Mouse (Mus musculus) heart, embryonic 14.5 days (tissue): ENCODE measurements around the gene Asb6. TPM values are rescaled to one million over a fixed set of nuclear protein-coding genes. Genes with fewer than 3 reads are reported as not detected.

ENCODE experiments used
- polyA plus RNA-seq: library from polyadenylated mRNA; unstranded; fragments of >200 nt; fragmentation: Nextera tagmentation; extraction: Ambion mirVana; gene quantifications from 2 replicates; pipeline ENCODE4 v1.2.1, GENCODE M21; 2014

Asb6 gene
- polyA plus RNA-seq, 1 experiment from 2014 or later, result 16.7 TPM

Other genes starting within 250 kb of the Asb6 start
- 3.2 and 3.8 TPM in 2 replicates for gene Cstad, start 235.3 kb downstream of the Asb6 start, polyA plus RNA-seq
- 1.8 and 2.1 TPM in 2 replicates for gene 1700001O22Rik, start 26.7 kb downstream of the Asb6 start, polyA plus RNA-seq
- 84.2 and 84.9 TPM in 2 replicates for gene Ntmt1, start 22.5 kb downstream of the Asb6 start, polyA plus RNA-seq
- 33.2 and 47.0 TPM in 2 replicates for gene Prrx2, start 4.6 kb upstream of the Asb6 start, polyA plus RNA-seq
- 3.2 and 3.9 TPM in 2 replicates for gene Ptges, start 99.5 kb upstream of the Asb6 start, polyA plus RNA-seq
- 22.4 and 26.1 TPM in 2 replicates for gene Tor1b, start 122.6 kb upstream of the Asb6 start, polyA plus RNA-seq
- gene Tor1a, start 137.6 kb upstream of the Asb6 start, polyA plus RNA-seq, result 44.4 and 48.8 TPM in 2 replicates
- 30.8 and 32.9 TPM in 2 replicates for gene BC005624, start 151.9 kb upstream of the Asb6 start, polyA plus RNA-seq
- gene Usp20, start 151.9 kb upstream of the Asb6 start, polyA plus RNA-seq, result 34.4 and 35.6 TPM in 2 replicates